8 mouse cellular contexts compared by ENCODE assay signal in the genomic region with DNA sequence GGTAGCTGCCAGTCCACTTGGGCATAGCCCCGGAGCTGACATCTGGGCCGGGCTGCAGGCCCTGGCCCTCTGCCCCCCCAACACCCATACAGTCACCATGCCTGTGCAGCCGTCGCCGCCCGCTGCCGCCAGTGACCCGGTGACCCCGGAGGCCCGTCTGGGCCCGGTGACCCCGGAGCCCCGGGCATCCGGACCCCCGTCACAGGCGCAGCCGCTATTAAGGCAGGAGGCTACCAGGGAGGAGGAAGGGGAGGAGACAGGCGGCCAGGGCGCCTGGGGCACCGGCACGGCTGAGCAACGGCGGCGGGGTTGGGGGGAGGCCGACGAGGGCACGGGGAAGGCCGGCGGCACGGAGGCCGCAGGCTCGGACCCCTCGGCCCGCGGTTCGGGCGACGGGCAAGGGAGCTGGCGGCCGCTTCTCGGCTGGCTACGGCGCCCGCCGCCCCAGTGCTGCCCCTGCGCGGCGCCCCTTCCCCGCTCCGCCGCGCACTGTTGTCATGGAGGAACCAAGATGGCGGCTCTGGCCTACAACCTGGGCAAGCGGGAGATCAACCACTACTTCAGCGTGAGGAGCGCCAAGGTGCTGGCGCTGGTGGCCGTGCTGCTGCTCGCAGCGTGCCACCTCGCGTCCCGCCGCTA. TPM values are rescaled to one million over a fixed set of nuclear protein-coding genes. Genes with fewer than 3 reads are reported as not detected.
A peak's percentile ranks its signal among the peaks of the same experiment; 100 is the strongest.
DNase-seq lines count a peak whose midpoint lies in the region; ATAC-seq lines count a peak whose summit lies in the region.

A gene (plus strand): TSS at position 182 of the 639 bp plus-strand sequence.

- H3K4me2 ChIP-seq in embryonic facial prominence, embryonic 14.5 days (ENCODE audit: low read depth, low read length): peak within 1 kb of the TSS; percentile 91
- peak within 1 kb of the TSS; percentile 93 for H3K4me2 ChIP-seq in liver, embryonic 12.5 days
- H3K4me2 ChIP-seq in stomach, embryonic 15.5 days: peak within 1 kb of the TSS; percentile 86

- H3K9ac ChIP-seq in embryonic facial prominence, embryonic 14.5 days (ENCODE audit: low read depth, low read length): peak within 1 kb of the TSS; percentile 98
- peak within 1 kb of the TSS; percentile 92 for H3K9ac ChIP-seq in liver, embryonic 12.5 days
- peak within 1 kb of the TSS; percentile 96 for H3K9ac ChIP-seq in stomach, embryonic 15.5 days

- peak; percentile 48 for DNase-seq in 416B (ENCODE audit: low read depth)
- DNase-seq in adrenal gland, postnatal 25 days: peak; percentile 62
- peak; percentile 88 for DNase-seq in embryonic facial prominence, embryonic 14.5 days (ENCODE audit: low spot score)
- peak; percentile 36 for DNase-seq in heart, adult 8-10 months (ENCODE audit: low spot score)
- DNase-seq in kidney, adult 9 months: peak; percentile 56
- DNase-seq in naive thymus-derived CD4-positive, alpha-beta T cell, adult 2 months (ENCODE audit: low read depth): peak; percentile 85

- peak; percentile 91 for ATAC-seq in embryonic facial prominence, embryonic 14.5 days (ENCODE audit: low read depth)
- ATAC-seq in liver, embryonic 12.5 days: peak; percentile 79
- peak; percentile 73 for ATAC-seq in stomach, embryonic 15.5 days (ENCODE audit: insufficient read depth, low FRiP score, low read depth)

- H3K9me3 ChIP-seq in embryonic facial prominence, embryonic 14.5 days (ENCODE audit: control insufficient read depth, low read length): no peaks in the 10 kb centered on the region
- no peaks in the 10 kb centered on the region for H3K9me3 ChIP-seq in liver, embryonic 12.5 days (replicated peaks)
- H3K9me3 ChIP-seq in stomach, embryonic 15.5 days: no peaks in the 10 kb centered on the region

- no peaks in the 10 kb centered on the region for H3K36me3 ChIP-seq in embryonic facial prominence, embryonic 14.5 days (ENCODE audit: control insufficient read depth, insufficient read depth, low read length)
- no peaks in the 10 kb centered on the region for H3K36me3 ChIP-seq in liver, embryonic 12.5 days
- H3K36me3 ChIP-seq in stomach, embryonic 15.5 days: no peaks in the 10 kb centered on the region

- H3K4me1 ChIP-seq in embryonic facial prominence, embryonic 14.5 days (ENCODE audit: control insufficient read depth, insufficient read depth, low read length): peaks cover 29% of the 10 kb centered on the region
- H3K4me1 ChIP-seq in liver, embryonic 12.5 days: peaks cover 27% of the 10 kb centered on the region
- peaks cover 8% of the 10 kb centered on the region; the same call in 1 of the 2 replicates for H3K4me1 ChIP-seq in stomach, embryonic 15.5 days

- H3K4me3 ChIP-seq in embryonic facial prominence, embryonic 14.5 days (ENCODE audit: low read depth, low read length): peak within 1 kb of the TSS; percentile 80
- peak within 1 kb of the TSS; percentile 81 for H3K4me3 ChIP-seq in liver, embryonic 12.5 days
- peak within 1 kb of the TSS; percentile 85 for H3K4me3 ChIP-seq in stomach, embryonic 15.5 days (replicated peaks)

- no peaks in the 10 kb centered on the region for H3K27me3 ChIP-seq in embryonic facial prominence, embryonic 14.5 days (replicated peaks; ENCODE audit: control insufficient read depth, insufficient read depth, low read length)
- H3K27me3 ChIP-seq in liver, embryonic 12.5 days (replicated peaks): no peaks in the 10 kb centered on the region
- H3K27me3 ChIP-seq in stomach, embryonic 15.5 days (replicated peaks): no peaks in the 10 kb centered on the region

- 0% methylated on average over 13 of the region's 64 CpGs for WGBS in embryonic facial prominence, embryonic 14.5 days
- 1% methylated on average over 46 of the region's 64 CpGs for WGBS in liver, embryonic 12.5 days (ENCODE audit: insufficient replicate concordance)
- under 1% methylated on average over 47 of the region's 64 CpGs for WGBS in stomach, embryonic 15.5 days

- peak within 1 kb of the TSS; percentile 96 for H3K27ac ChIP-seq in embryonic facial prominence, embryonic 14.5 days (replicated peaks; ENCODE audit: low read depth, low read length)
- peak within 1 kb of the TSS; percentile 86 for H3K27ac ChIP-seq in liver, embryonic 12.5 days
- peak within 1 kb of the TSS; percentile 94 for H3K27ac ChIP-seq in stomach, embryonic 15.5 days

RNA-seq across cellular contexts. Expression of the gene that starts here (rescaled TPM):
- 39.9 and 41.9 TPM in 2 replicates for total RNA-seq in adrenal gland, postnatal 25 days (2021)
- polyA plus RNA-seq in embryonic facial prominence, embryonic 14.5 days (2014; fragmentation: Nextera tagmentation; extraction: Ambion mirVana): 39.4 and 42.7 TPM in 2 replicates
- 10 to 100 TPM; 19.4 to 21.6 (median 20.5) TPM for total RNA-seq in heart, adult 8-10 months (2022)
- polyA plus RNA-seq in liver, embryonic 12.5 days (2016; fragmentation: Nextera tagmentation; extraction: Ambion mirVana): 17.4 and 18.1 TPM in 2 replicates
- 25.2 and 25.5 TPM in 2 replicates for polyA plus RNA-seq in stomach, embryonic 15.5 days (2015; fragmentation: Nextera tagmentation; extraction: Ambion mirVana)

Comparison
In these comparisons a context has a peak if more than half of its experiments do, and no peak if none do; other contexts are left out.
1. Peak in every context shown above with its lines: DNase-seq, ATAC-seq, H3K4me3 ChIP-seq and H3K27ac ChIP-seq.
2. DNase-seq: peak in every context shown above with its lines; median percentile 88 in embryonic facial prominence, embryonic 14.5 days; 85 in naive thymus-derived CD4-positive, alpha-beta T cell, adult 2 months; 62 in adrenal gland, postnatal 25 days; 56 in kidney, adult 9 months; 48 in 416B; 36 in heart, adult 8-10 months.